Mouse (Mus musculus): ENCODE data around the gene Chst8. TPM values are rescaled to one million over a fixed set of nuclear protein-coding genes. Genes with fewer than 3 reads are reported as not detected.

Gene Chst8
- polyA plus RNA-seq, 1 experiment from 2014 or later, result 2.6 TPM

DNA sequence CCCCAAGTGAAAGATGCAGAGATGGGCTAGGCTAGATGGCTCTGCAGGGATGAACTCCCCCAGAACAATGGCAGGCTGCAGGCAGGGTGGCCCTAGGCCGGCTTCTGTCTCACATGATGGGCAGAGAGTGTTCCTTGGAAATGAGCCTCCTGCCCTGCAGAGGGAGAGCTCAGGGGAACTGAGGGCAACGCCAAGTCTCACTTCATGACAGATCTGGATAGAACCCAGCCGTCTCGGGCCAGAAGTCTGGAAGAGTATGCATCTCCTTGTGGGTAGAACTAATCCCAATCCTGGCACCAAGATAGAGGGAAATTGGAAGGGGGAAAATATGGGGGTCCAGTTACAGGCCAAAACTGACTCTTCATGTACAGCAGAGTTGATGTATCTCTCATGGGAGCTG is 119.4 kb downstream of the Chst8 start:
- no peak for DNase-seq (ENCODE audit: low spot score)
- no peak overlapping the region for H3K4me3 ChIP-seq
- no peaks in the 10 kb centered on the region for H3K9me3 ChIP-seq (replicated peaks)
- peaks cover 29% of the 10 kb centered on the region for H3K4me1 ChIP-seq
- WGBS, result 84% methylated on average over 4 of the region's 4 CpGs
- no peak overlapping the region for H3K27ac ChIP-seq
- H3K27me3 ChIP-seq (ENCODE audit: low read depth, poor library complexity, severe bottlenecking), result no peaks in the 10 kb centered on the region
- no peaks in the 10 kb centered on the region for H3K36me3 ChIP-seq

DNA sequence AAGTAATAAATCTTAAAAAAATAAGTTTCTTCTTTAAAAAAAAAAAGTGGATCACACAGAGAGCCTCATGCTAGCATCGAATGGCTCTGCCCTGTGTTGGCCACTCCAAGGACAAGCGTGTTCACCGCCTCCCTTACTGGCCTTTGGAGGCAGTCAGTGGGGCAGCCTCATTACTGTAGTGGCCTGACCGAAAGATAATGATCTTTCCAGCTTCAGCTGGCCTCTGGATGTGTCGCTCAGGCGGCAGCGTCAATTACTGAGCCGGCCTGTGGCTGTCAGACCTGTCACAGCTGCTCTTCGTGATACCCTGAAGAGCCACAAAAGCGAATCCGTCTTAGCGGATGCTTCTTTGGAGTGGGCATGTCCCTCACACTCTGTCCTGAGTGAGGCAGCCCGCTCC is 122.4 kb downstream of the Chst8 start:
- no peak for DNase-seq (ENCODE audit: low spot score)
- H3K4me1 ChIP-seq, result peaks cover 29% of the 10 kb centered on the region
- H3K9me3 ChIP-seq (replicated peaks), result no peaks in the 10 kb centered on the region
- 0 out of 2 replicates have a peak, but pooled peaks cover 4% of the 10 kb centered on the region for H3K27me3 ChIP-seq (ENCODE audit: low read depth, poor library complexity, severe bottlenecking)
- no peaks in the 10 kb centered on the region for H3K36me3 ChIP-seq
- 58% methylated on average over 13 of the region's 13 CpGs for WGBS
- no peak overlapping the region for H3K27ac ChIP-seq
- H3K4me3 ChIP-seq, result no peak overlapping the region

DNA sequence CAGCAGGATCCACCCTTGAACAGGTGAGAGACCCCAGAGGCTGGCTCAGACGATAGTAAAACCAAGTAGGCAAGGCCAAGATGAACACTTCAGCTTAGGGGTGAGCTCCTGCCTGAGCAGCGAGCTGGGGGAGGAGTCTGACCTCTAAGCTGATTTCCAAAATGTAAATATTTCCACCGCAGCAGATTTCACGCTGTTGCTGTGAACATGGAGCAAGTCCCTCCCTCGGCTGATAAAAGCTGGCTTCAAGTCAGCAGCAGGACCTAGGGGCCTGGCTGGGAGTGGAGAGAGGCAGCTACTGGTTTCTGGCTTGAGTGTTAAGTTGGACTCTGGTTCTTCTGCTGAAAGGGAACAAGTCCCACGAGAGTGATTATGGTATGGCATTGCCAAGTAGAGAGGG is 123.5 kb downstream of the Chst8 start:
- no peak overlapping the region for H3K27ac ChIP-seq
- WGBS, result 44% methylated on average over 6 of the region's 6 CpGs
- no peaks in the 10 kb centered on the region for H3K36me3 ChIP-seq
- peaks cover 29% of the 10 kb centered on the region for H3K4me1 ChIP-seq
- DNase-seq (ENCODE audit: low spot score), result no peak
- H3K4me3 ChIP-seq, result no peak overlapping the region
- H3K27me3 ChIP-seq (ENCODE audit: low read depth, poor library complexity, severe bottlenecking), result 0 out of 2 replicates have a peak, but pooled peaks cover 4% of the 10 kb centered on the region
- H3K9me3 ChIP-seq (replicated peaks), result no peaks in the 10 kb centered on the region

DNA sequence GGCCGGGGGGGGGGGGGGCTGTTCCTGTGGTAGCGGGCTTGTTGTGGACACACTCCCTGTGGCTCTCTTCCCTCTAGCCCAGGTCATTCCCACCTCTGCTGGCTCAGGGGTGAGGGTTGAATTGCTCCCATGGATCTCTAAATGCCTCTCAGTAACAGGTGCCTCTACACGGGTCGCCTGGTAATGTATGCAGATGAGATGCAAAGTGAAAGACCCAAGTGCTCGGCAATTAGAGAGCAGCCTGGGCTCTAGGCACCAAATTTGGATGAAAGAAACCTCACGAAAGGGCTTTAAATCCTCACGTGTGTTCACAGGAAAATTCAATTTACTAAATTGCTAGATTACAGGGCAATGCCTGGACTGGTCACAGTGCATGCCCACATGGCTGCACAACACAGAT is 126.7 kb downstream of the Chst8 start:
- no peak overlapping the region for H3K27ac ChIP-seq
- 0 out of 2 replicates have a peak, but pooled peaks cover 4% of the 10 kb centered on the region for H3K27me3 ChIP-seq (ENCODE audit: low read depth, poor library complexity, severe bottlenecking)
- H3K4me3 ChIP-seq, result no peak overlapping the region
- no peaks in the 10 kb centered on the region for H3K36me3 ChIP-seq
- no peak for DNase-seq (ENCODE audit: low spot score)
- no peaks in the 10 kb centered on the region for H3K9me3 ChIP-seq (replicated peaks)
- H3K4me1 ChIP-seq, result peaks cover 20% of the 10 kb centered on the region
- 30% methylated on average over 7 of the region's 7 CpGs for WGBS

DNA sequence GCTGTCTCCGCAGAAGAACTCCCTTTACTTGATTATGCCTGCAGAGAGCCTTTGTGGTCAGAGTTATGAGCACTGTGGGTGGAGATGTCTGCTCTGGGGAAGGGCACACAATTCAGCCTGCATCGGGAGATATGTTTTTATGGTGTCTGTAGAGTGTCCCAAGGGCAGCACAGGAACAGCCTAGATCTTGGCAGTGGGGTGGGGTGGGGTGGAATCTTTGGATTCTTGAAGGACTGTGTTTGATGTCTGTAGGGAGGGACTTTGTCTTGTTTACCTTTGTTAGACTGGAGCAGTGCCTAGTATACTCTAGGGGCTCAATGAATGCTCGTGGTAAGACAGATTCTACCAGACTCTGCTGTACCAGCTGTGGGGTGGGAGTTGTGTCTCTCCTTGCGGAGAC is 127.3 kb downstream of the Chst8 start:
- Histone ChIP-seq H3K36me3 (no peaks in the 10 kb centered on the region), H3K27ac (no peak overlapping the region), H3K4me1 (peaks cover 18% of the 10 kb centered on the region), H3K4me3 (no peak overlapping the region), H3K27me3 (ENCODE audit: low read depth, poor library complexity, severe bottlenecking) (0 out of 2 replicates have a peak, but pooled peaks cover 4% of the 10 kb centered on the region), H3K9me3 (replicated peaks) (no peaks in the 10 kb centered on the region)
- DNase-seq (ENCODE audit: low spot score), result no peak
- 80% methylated on average over 4 of the region's 4 CpGs for WGBS

DNA sequence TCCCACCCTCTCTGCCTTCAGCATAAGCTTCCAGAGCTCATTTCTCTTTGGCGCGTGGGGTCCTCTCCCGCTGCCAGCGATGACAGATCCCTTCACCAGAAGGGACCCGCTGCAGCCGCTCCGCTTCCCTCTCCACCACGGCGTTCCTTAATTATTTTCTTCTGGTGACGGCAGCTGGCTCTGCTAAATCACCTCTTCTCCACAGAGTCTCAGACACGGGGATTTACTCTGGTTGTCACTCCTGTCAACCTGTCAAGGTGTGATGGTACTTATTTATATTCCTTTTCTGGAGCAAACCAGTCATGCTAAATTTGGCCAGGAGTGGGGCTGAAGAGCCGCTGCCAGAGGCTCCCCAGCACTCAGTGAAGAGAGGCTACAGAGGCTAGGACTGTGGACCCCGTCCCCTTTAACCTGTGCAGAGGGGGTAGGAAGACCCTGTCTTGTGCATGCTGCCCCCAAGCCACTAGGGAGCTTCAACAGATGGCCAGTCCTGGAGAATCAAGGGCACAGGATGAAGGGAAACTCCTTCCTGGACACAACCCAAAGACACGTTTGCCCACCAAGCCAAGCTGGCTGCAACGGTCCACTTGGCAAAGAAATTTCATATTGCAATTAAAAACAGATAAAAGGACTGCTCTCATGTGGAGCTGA is 131.6 kb downstream of the Chst8 start:
- Histone ChIP-seq H3K4me3 (no peak overlapping the region), H3K27me3 (ENCODE audit: low read depth, poor library complexity, severe bottlenecking) (peaks cover 8% of the 10 kb centered on the region), H3K9me3 (replicated peaks) (no peaks in the 10 kb centered on the region), H3K36me3 (no peaks in the 10 kb centered on the region), H3K4me1 (peaks cover 14% of the 10 kb centered on the region), H3K27ac (no peak overlapping the region)
- DNase-seq (ENCODE audit: low spot score), result no peak
- 35% methylated on average over 15 of the region's 15 CpGs for WGBS

DNA sequence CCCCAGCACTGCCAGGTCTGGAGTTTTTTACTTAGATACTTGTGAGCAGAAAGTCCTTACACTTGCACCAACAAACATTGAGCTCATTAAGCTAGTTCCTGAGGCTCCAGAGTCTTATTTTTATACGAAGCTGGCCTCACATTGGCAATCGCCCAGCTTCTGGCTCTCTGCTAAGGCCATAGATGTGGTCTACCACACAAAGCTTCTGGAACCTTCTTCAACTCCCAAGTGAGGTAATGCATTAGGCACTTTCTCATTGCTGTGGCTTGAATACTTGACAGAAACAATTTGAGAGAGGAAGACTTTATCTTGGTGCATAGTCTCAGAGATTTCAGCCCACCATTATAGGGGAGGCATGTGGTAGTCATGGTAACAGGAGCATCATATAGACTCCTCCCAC is 132.6 kb downstream of the Chst8 start:
- H3K27ac ChIP-seq, result no peak overlapping the region
- no peak overlapping the region for H3K4me3 ChIP-seq
- DNase-seq (ENCODE audit: low spot score), result no peak
- no peaks in the 10 kb centered on the region for H3K36me3 ChIP-seq
- no peaks in the 10 kb centered on the region for H3K9me3 ChIP-seq (replicated peaks)
- H3K4me1 ChIP-seq, result peaks cover 25% of the 10 kb centered on the region
- peaks cover 14% of the 10 kb centered on the region for H3K27me3 ChIP-seq (ENCODE audit: low read depth, poor library complexity, severe bottlenecking)
- 88% methylated on average over 2 of the region's 2 CpGs for WGBS

DNA sequence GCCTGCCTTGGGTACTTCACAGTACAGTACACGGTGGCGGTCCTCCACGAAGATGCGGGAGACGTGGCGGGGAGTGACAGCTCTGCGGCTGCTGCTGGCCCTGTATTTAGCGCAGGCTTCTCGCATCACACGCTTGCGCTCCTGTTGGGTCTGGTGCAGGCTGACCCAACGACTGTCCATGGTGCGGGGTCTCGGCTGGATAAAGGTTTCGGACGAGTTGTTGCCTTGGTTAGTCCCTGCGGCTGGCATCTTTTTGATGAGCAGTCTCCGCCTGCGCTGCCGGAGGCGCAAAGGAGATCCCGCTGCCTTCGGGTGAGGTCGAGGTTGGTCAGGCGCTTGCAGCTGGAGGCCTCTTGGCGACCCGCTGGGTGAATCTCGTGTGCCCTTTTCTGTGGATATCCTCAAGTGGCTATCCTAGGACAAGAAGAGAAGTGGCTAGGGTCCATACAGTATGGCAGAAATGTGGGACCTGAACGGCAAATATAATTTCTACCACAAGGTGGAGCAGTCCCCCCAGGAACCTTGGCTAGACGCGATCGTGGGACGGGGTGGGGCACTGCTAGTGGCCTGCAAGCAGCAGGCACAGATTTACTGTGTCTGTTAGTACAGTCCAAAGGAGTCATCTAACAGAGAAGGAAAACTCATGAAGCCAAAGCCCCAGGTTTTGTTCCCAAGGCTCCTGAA is 136.5 kb downstream of the Chst8 start:
- Histone ChIP-seq H3K4me3 (peak overlapping the region; percentile 30), H3K4me1 (peaks cover 22% of the 10 kb centered on the region), H3K9me3 (replicated peaks) (no peaks in the 10 kb centered on the region), H3K27me3 (ENCODE audit: low read depth, poor library complexity, severe bottlenecking) (peaks cover 42% of the 10 kb centered on the region), H3K36me3 (no peaks in the 10 kb centered on the region), H3K27ac (no peak overlapping the region)
- WGBS, result 9% methylated on average over 33 of the region's 33 CpGs
- peak; percentile 86 for DNase-seq (ENCODE audit: low spot score)

DNA sequence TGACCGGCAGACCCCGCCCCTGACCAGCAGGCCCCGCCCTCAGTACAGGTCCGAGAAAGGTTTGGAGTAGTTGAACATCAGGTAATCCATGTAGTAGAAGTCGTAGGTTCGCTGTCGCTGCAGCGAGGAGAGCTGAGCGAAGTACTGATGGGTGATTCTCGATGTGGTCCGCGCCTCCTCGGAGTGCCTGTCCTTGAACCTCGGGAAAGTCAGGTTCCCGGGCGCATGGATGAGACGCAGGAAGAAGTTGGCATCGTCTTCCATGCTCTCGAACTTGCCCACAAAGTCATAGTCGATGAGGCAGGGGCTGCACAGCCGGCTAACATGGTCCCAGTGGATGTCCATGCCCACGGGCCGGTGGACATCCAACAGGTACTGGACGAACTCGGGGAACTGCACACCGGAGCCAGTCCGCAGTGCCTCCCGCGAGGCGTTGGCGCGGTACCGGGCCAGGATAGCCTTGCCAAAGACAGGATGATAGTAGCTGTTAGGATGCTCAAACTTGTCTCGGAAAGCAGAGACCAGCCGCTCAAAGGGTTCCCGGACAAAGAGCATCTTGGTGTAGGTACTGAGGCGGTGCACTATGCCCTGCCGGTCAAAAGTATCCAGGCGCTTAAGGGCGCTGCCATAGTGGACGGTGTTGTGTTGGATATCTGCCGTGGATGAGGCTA is 137.3 kb downstream of the Chst8 start:
- Histone ChIP-seq H3K4me3 (peak overlapping the region; percentile 30), H3K4me1 (peaks cover 15% of the 10 kb centered on the region), H3K9me3 (replicated peaks) (no peaks in the 10 kb centered on the region), H3K27me3 (ENCODE audit: low read depth, poor library complexity, severe bottlenecking) (peaks cover 42% of the 10 kb centered on the region), H3K36me3 (no peaks in the 10 kb centered on the region), H3K27ac (no peak overlapping the region)
- peak; percentile 47 for DNase-seq (ENCODE audit: low spot score)
- WGBS, result 16% methylated on average over 42 of the region's 42 CpGs

DNA sequence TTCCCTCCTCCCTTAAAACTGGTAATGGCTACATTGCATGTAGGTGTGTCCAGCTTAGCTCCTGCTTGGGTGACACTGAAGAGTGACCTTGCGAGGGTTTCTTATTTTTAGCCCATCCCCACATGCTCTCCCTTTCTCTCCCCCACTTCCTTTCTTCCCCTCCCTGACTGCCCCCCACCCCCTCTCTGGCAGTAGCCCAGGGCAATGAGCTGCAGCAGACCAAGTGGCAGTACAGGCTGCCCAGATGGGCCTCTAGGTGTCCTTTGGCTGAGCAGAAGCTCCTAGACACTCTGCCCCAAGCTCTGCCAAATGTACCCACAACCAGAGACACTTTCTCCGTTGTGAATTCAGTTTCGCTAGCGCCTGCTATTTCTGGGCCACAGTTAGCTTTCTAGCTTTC is 139.6 kb downstream of the Chst8 start:
- Histone ChIP-seq H3K36me3 (no peaks in the 10 kb centered on the region), H3K4me3 (no peak overlapping the region), H3K27me3 (ENCODE audit: low read depth, poor library complexity, severe bottlenecking) (peaks cover 42% of the 10 kb centered on the region), H3K9me3 (replicated peaks) (no peaks in the 10 kb centered on the region), H3K4me1 (peaks cover 28% of the 10 kb centered on the region), H3K27ac (no peak overlapping the region)
- DNase-seq (ENCODE audit: low spot score), result no peak
- WGBS, result 77% methylated on average over 4 of the region's 4 CpGs

DNA sequence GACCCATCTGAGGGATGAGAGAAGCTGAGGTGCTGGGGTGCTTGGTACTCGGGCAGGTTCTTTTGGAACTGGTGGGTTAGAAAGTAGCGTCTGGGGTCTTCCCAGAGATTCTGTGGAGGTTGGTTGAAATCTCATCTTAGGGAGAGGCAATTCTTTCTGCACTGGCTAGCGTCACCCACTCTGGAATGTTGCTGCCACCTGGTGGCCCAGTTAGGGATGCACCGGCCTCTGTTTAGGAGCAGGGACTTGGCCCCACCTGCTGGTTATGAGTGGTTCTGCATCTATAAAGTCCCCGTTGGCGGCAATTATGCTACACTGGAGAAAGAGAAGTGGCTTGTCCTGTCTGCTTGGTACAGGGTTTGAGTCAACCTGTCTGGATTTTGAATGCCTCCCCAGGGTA is 140.6 kb downstream of the Chst8 start:
- no peak overlapping the region for H3K4me3 ChIP-seq
- 1% methylated on average over 6 of the region's 6 CpGs for whole genome bisulfite sequencing
- no peak overlapping the region for H3K27ac ChIP-seq
- DNase-seq (ENCODE audit: low spot score), result peak; percentile 94
- H3K27me3 ChIP-seq (ENCODE audit: low read depth, poor library complexity, severe bottlenecking), result peaks cover 42% of the 10 kb centered on the region
- H3K4me1 ChIP-seq, result peaks cover 28% of the 10 kb centered on the region
- no peaks in the 10 kb centered on the region for H3K36me3 ChIP-seq
- no peaks in the 10 kb centered on the region for H3K9me3 ChIP-seq (replicated peaks)

DNA sequence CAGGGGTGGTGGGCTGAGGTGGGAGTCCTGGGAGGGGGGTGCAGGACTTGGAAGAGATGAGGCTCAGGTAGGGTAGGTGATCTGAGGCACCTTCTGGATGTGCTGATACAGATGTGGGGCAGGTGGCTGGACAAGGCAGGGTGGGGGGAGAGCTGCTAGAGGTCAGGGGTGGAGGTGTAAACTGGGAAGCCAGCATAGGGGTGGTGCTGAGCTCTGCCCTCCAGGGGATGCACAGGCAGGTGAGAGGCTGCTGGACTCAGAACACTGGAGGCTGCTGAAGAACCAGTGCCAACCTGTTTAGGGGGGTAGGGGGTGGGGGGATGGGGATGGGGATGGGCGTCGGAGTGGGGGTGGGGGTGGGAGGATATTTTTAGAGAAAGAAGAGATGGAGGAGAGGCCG is 141.7 kb downstream of the Chst8 start:
- H3K9me3 ChIP-seq (replicated peaks), result no peaks in the 10 kb centered on the region
- WGBS, result 67% methylated on average over 3 of the region's 3 CpGs
- H3K36me3 ChIP-seq, result no peaks in the 10 kb centered on the region
- peaks cover 21% of the 10 kb centered on the region for H3K4me1 ChIP-seq
- no peak overlapping the region for H3K4me3 ChIP-seq
- DNase-seq (ENCODE audit: low spot score), result no peak
- H3K27ac ChIP-seq, result no peak overlapping the region
- peaks cover 38% of the 10 kb centered on the region for H3K27me3 ChIP-seq (ENCODE audit: low read depth, poor library complexity, severe bottlenecking)

DNA sequence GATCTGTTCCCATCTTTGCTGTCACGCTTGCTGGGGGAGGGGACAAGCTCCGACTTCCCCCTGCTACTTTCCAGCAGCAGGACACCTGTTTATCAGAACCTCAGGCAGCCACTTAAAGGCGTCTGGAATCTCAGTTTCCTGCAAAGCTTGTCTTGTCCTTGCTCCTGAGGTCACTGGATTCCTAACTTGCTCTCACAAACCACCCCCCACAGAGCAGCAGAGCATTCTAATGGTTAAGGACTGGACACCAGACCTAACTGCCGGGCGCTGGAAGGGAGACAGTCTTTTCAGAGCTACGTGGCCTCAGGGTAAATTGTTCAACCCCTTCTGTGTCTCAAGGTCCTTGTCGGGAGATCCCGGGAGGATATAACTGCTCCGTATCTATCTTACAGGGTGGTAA is 143.2 kb downstream of the Chst8 start:
- DNase-seq (ENCODE audit: low spot score), result no peak
- Histone ChIP-seq H3K9me3 (replicated peaks) (no peaks in the 10 kb centered on the region), H3K36me3 (no peaks in the 10 kb centered on the region), H3K27me3 (ENCODE audit: low read depth, poor library complexity, severe bottlenecking) (peaks cover 23% of the 10 kb centered on the region), H3K27ac (peak overlapping the region; percentile 46; the same call in 1 of the 2 replicates), H3K4me1 (peaks cover 12% of the 10 kb centered on the region), H3K4me3 (no peak overlapping the region)
- 22% methylated on average over 9 of the region's 9 CpGs for WGBS
